Comparison of ENCODE assay signal across 8 mouse cellular contexts in genomic region chr1:158356051-158356461, GRCm38 (mm10). TPM values are rescaled to one million over a fixed set of nuclear protein-coding genes. Genes with fewer than 3 reads are reported as not detected.
DNase-seq lines count a peak whose midpoint lies in the region.

Brinp2 (minus strand) TSS chr1:158356326.

- intact Hi-C loops in gastrocnemius, postnatal 36 days (cut with DNase I): no loop called here

- peak; percentile 86 to 87 for DNase-seq in adrenal gland, postnatal 36 days
- DNase-seq in embryo, embryonic 11 days: peak; percentile 89
- peak; percentile 27 to 30 for DNase-seq in gastrocnemius, postnatal 36 days
- peak; percentile 0 for DNase-seq in induced T-regulatory cell, adult 2 months (ENCODE audit: low read depth)
- DNase-seq in left cerebral cortex, adult 18-20 months (ENCODE audit: low spot score in 2 of 2): peak; percentile 92 to 95
- peak; percentile 55 for DNase-seq in lung, postnatal 14 days
- peak; percentile 95 for DNase-seq in right cerebral cortex, adult 2 months (ENCODE audit: low spot score in 2 of 2)
- DNase-seq in adipocyte (ENCODE audit: low spot score): no peak

RNA-seq across cellular contexts. Expression of gene Brinp2, which starts in this region (rescaled TPM):
- under 1 TPM; 0.50 to 0.63 TPM for total RNA-seq in adrenal gland, postnatal 36 days (2021)
- total RNA-seq in gastrocnemius, postnatal 36 days (2021): under 1 TPM; 0.26 to 0.37 TPM
- total RNA-seq in left cerebral cortex, adult 18-20 months (2021): 100 to 1,000 TPM; 104 to 109 TPM

Comparison
In these comparisons a context has a peak if more than half of its experiments do, and no peak if none do; other contexts are left out.
1. RNA of gene Brinp2 (total RNA-seq): 104 to 109 TPM in left cerebral cortex, adult 18-20 months; 0.50 to 0.63 TPM in adrenal gland, postnatal 36 days and 0.26 to 0.37 TPM in gastrocnemius, postnatal 36 days; every median in the first group is over 10 times any median in the second.
2. Peak in DNase-seq in adrenal gland, postnatal 36 days; RNA of the gene not detected or under 1 TPM.
3. Peak in DNase-seq in gastrocnemius, postnatal 36 days; RNA of the gene not detected or under 1 TPM.